Mouse (Mus musculus) kidney, postnatal 0 days (tissue): ENCODE measurements around the gene Bag3. TPM values are rescaled to one million over a fixed set of nuclear protein-coding genes. Genes with fewer than 3 reads are reported as not detected.

Experiments
- ATAC-seq: fragments of 200-750 bp; cut with Nextera tagmentation; replicated peaks from 2 replicates; pipeline ENCODE4 v1.8.0; 2017; ENCODE audit warnings: low read depth, moderate number of reproducible peaks, moderate TSS enrichment, moderate library complexity; ENCODE audit not compliant: low FRiP score
- DNase-seq: peaks from one replicate; pipeline ENCODE4 v3.0.0-alpha.2; 2016; ENCODE audit warnings: low spot score
- H3K27ac ChIP-seq: fragments of 300-500 bp; sonication (generic); 2 replicates; pipeline ENCODE4 v1.5.1; 2014; ENCODE audit warnings: mild to moderate bottlenecking
- H3K27me3 ChIP-seq: fragments of 300-500 bp; sonication (generic); 2 replicates; pipeline ENCODE4 v1.6.1; 2014; ENCODE audit warnings: low read length, mixed read lengths; ENCODE audit not compliant: insufficient read depth
- H3K36me3 ChIP-seq: fragments of 300-500 bp; sonication (generic); 2 replicates; pipeline ENCODE4 v1.6.1; 2014; ENCODE audit warnings: low read length, mixed read lengths; ENCODE audit not compliant: insufficient read depth
- H3K4me1 ChIP-seq: fragments of 300-500 bp; sonication (generic); replicated peaks from 2 replicates; pipeline ENCODE4 v1.6.1; 2014; ENCODE audit warnings: antibody characterized with exemption, low read length, mixed read lengths; ENCODE audit not compliant: insufficient read depth
- H3K4me2 ChIP-seq: fragments of 300-500 bp; sonication (generic); 2 replicates; pipeline ENCODE4 v1.6.1; 2014; ENCODE audit warnings: mild to moderate bottlenecking, low read length, moderate library complexity, mixed read lengths
- H3K4me3 ChIP-seq: fragments of 300-500 bp; sonication (generic); replicated peaks from 2 replicates; pipeline ENCODE4 v1.5.1; 2014; ENCODE audit warnings: low read depth, low read length
- H3K9ac ChIP-seq: fragments of 300-500 bp; sonication (generic); 2 replicates; pipeline ENCODE4 v1.6.1; 2014; ENCODE audit warnings: low read depth, low read length
- H3K9me3 ChIP-seq: fragments of 300-500 bp; sonication (generic); replicated peaks from 2 replicates; pipeline ENCODE4 v1.6.1; 2016; ENCODE audit warnings: low read length, inconsistent platforms, mixed read lengths
- CTCF ChIP-seq: IDR thresholded peaks from 2 replicates; pipeline ENCODE4 v1.5.1; 2016; ENCODE audit warnings: antibody characterized with exemption, low read depth, mild to moderate bottlenecking, moderate library complexity
- WGBS: fragments of 180-500 bp; shearing (Covaris S2); extraction: QIAGEN DNeasy Blood & Tissue Kit; methylation state at CpG from one replicate; pipeline ENCODE4 v1.1.7; 2014; 5-methylcytosine and 5-hydroxymethylcytosine counted together
- polyA plus RNA-seq: library from polyadenylated mRNA; unstranded; fragments of >200 nt; fragmentation: Nextera tagmentation; extraction: Ambion mirVana; gene quantifications from 2 replicates; pipeline ENCODE4 v1.2.1, GENCODE M21; 2015

Gene Bag3
- polyA plus RNA-seq, 1 experiment from 2014 or later: 15.1 TPM

DNA sequence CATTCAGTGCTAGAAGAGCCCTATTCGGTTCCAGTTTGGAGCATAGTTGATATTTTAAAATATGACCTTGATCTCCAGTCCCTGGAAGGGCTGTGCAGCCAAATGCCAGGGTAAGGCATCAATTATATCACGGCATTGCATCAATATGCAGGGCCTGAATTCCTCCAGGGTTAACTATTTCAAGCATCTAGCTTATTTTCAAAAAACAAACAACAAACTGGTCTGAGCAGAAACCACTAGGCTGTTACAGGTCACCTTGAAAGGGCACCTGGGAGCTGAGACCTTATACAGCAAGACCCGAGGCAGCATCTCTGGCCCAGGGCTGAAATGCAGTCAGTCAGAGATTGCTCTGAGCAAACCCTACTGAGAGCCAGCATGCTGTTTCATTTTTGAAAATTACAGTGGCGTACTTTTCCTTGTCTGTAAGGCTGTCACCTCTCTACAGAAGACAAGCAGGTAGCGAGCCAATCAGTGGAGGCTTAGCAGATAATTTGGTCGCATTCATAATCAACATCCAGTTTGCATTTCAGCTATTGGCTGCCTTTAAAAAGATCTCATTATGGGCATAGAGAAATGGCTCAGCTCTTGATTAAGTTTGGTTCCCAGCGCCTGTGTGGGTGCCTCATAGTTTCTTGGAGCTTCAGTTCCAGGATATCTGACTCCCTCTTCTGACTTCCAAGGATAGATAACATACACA is 21.3 kb downstream of the Bag3 start:
- TF ChIP-seq CTCF: no peak
- H3K27ac ChIP-seq: no peak overlapping the region
- peaks cover 49% of the 10 kb centered on the region for H3K36me3 ChIP-seq
- H3K9me3 ChIP-seq: no peaks in the 10 kb centered on the region
- H3K4me1 ChIP-seq: no peaks in the 10 kb centered on the region
- H3K4me2 ChIP-seq: no peak overlapping the region
- ATAC-seq (no peak), DNase-seq (no peak)
- H3K27me3 ChIP-seq: no peaks in the 10 kb centered on the region
- H3K4me3 ChIP-seq: no peak overlapping the region
- WGBS: 88% methylated on average over 7 of the region's 7 CpGs
- H3K9ac ChIP-seq: no peak overlapping the region

DNA sequence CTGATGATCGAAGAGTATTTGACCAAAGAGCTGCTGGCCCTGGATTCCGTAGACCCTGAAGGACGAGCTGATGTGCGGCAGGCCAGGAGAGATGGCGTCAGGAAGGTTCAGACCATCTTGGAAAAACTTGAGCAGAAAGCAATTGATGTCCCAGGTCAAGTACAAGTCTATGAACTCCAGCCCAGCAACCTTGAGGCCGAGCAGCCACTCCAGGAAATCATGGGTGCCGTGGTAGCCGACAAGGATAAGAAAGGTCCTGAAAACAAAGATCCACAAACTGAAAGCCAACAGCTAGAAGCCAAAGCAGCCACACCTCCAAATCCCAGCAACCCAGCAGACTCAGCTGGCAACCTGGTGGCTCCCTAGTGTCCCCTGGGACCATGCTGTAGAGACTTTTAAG is 22.6 kb downstream of the Bag3 start:
- 96% methylated on average over 8 of the region's 8 CpGs for WGBS
- Histone ChIP-seq H3K4me1 (no peaks in the 10 kb centered on the region), H3K4me2 (no peak overlapping the region), H3K9me3 (no peaks in the 10 kb centered on the region), H3K36me3 (peaks cover 41% of the 10 kb centered on the region), H3K4me3 (no peak overlapping the region), H3K9ac (no peak overlapping the region), H3K27me3 (no peaks in the 10 kb centered on the region), H3K27ac (no peak overlapping the region)
- TF ChIP-seq CTCF: no peak
- ATAC-seq (no peak), DNase-seq (no peak)

DNA sequence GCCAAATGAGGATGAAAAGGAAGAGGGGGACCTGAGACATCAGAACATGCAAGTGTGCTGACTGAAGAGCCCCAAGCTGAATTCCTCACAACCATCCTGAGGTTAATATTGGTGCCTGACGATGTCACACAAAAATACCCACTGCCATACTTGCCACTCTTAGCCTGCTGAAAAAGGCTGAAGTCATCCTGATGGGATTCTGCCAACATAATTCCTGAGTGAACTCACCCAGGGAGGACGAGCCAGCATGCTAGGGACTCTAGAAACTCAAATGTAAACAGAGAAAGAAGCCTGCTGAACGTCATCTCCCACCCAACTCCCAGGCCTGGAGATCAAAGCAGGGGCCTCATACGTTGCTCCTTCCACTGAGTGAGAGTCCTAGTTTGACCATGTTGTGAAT is 25.7 kb downstream of the Bag3 start:
- DNase-seq: no peak
- H3K4me3 ChIP-seq: no peak overlapping the region
- 41% methylated on average over 4 of the region's 4 CpGs for WGBS
- no peak overlapping the region for H3K9ac ChIP-seq
- no peak for TF ChIP-seq CTCF
- no peak for ATAC-seq
- peaks cover 28% of the 10 kb centered on the region for H3K36me3 ChIP-seq
- H3K27ac ChIP-seq: no peak overlapping the region
- no peak overlapping the region for H3K4me2 ChIP-seq
- no peaks in the 10 kb centered on the region for H3K27me3 ChIP-seq
- no peaks in the 10 kb centered on the region for H3K9me3 ChIP-seq
- H3K4me1 ChIP-seq: no peaks in the 10 kb centered on the region

DNA sequence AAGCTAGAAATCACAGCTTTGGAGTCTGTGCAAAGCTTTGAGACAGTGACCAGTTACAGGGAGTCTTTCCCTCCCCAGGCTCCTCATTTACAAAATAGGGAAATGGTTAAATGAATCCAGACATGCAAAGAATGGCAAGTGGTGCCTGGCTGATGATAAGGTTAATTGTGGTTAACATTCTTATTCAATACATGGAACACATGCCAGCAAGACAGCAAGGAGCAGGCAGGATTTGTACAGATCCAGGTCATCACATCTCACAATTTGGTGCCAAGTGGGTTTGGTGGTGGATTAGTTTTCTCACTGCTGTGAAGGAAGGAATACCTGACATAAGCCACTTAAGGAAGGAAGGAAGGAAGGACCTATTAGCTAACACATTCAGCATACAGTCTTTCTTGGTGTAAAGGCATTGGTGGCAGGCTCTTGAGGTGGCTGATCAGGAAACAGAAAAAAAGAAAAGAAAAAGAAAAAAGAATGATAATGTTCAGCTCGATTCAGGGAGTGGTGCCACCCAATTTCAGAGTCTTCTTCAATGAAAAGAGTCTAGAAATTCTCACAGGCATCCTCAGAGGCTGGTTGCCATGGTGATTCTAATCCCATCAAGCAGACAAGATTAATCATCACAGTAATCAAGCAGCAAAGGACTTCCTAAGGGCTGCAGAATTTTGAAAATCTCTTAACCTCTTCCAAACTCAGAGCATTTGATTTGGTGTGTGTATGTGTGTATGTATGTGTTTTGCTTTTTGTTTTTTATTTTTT is 27.1 kb downstream of the Bag3 start:
- no peak for TF ChIP-seq CTCF
- DNase-seq: no peak
- Histone ChIP-seq H3K9ac (no peak overlapping the region), H3K27me3 (no peaks in the 10 kb centered on the region), H3K4me3 (no peak overlapping the region), H3K36me3 (peaks cover 20% of the 10 kb centered on the region), H3K4me1 (no peaks in the 10 kb centered on the region), H3K4me2 (no peak overlapping the region), H3K27ac (no peak overlapping the region), H3K9me3 (no peaks in the 10 kb centered on the region)
- ATAC-seq: no peak
- WGBS: 50% methylated on average over 1 of the region's 1 CpGs

DNA sequence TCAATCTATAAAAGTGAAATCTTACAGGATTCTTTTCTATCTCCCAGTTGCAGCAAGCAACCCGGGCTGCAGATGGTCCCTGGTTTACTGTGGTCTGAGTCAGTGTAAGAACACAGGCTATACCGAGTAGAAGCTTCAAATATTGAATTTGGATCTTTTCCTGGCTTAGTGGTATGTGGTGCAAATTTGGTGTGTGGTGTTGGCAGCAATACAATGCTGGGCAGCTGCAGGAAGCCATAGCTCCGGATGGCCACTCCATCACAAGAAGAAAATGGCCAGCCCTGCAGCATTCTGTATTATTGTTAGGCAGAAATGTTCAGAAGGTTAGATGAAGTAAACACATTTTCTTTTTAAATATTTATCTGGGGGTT is 27.7 kb downstream of the Bag3 start:
- Histone ChIP-seq H3K4me3 (no peak overlapping the region), H3K27ac (no peak overlapping the region), H3K4me2 (no peak overlapping the region), H3K27me3 (no peaks in the 10 kb centered on the region), H3K9me3 (no peaks in the 10 kb centered on the region), H3K4me1 (no peaks in the 10 kb centered on the region), H3K9ac (no peak overlapping the region), H3K36me3 (peaks cover 14% of the 10 kb centered on the region; the same call in 1 of the 2 replicates)
- WGBS: 71% methylated on average over 3 of the region's 3 CpGs
- ATAC-seq (no peak), DNase-seq (no peak)
- TF ChIP-seq CTCF: no peak

DNA sequence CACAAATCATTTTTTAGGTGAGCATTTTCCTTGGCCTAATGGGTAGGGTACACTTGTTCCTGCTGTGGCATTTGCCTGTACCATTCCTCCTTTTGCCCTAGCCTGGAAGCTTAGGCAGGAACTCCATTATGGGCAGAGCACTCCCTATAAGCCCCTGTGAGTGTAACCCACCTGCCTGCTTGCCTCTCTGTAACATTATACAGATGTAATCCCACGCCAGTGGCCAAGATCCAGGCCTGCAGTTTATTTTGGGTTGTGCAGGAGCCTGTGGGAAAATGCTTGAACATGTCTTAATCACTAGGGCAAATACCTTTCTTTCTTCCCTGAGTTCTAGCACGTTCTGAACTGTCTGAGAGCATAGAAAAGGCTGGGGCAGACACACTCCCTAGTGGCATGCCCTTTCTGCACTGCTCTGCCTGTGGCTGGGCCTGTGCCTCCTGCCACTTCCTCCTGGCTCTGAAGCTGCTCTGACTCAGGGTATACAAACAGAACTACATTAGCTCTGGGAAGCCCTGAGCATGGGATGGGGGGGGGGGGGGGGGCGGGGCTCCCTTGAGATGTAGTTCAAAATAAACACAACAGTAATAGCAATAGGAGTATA is 29.8 kb downstream of the Bag3 start:
- ATAC-seq (no peak), DNase-seq (peak; percentile 9)
- H3K27ac ChIP-seq: no peak overlapping the region
- H3K4me1 ChIP-seq: no peaks in the 10 kb centered on the region
- H3K27me3 ChIP-seq: no peaks in the 10 kb centered on the region
- no peak overlapping the region for H3K9ac ChIP-seq
- TF ChIP-seq CTCF: no peak
- no peaks in the 10 kb centered on the region for H3K9me3 ChIP-seq
- H3K4me2 ChIP-seq: no peak overlapping the region
- WGBS: 23% methylated on average over 3 of the region's 3 CpGs
- peaks cover 3% of the 10 kb centered on the region; the same call in 1 of the 2 replicates for H3K36me3 ChIP-seq
- H3K4me3 ChIP-seq: no peak overlapping the region
